Mouse (Mus musculus) ES-CJ7 (cell line): Measurements from ENCODE around the gene Nmnat1.
"Not testable (repeated sequence)": the region's sequence is repeated elsewhere in the genome, so short reads cannot be mapped to it uniquely, and the experiment has no call there.

Experiments
- DNase-seq: peaks from one replicate; pipeline ENCODE4 v3.0.0; 2011; ENCODE audit warnings: low read depth, low spot score

Nmnat1 gene

GRCm38 (mm10) chr4:149444964-149445701 is 39.9 kb downstream of the Nmnat1 start:
- DNase-seq: peak; percentile 92

GRCm38 (mm10) chr4:149444465-149444864 is 40.5 kb downstream of the Nmnat1 start:
- DNase-seq: no peak

GRCm38 (mm10) chr4:149442436-149442835 is 42.6 kb downstream of the Nmnat1 start:
- no peak for DNase-seq

GRCm38 (mm10) chr4:149440576-149440975 is 44.4 kb downstream of the Nmnat1 start:
- no peak for DNase-seq

- DNase-seq: not testable (repeated sequence)
Measured at GRCm38 (mm10) chr4:149431887-149432286, 53.1 kb downstream of the Nmnat1 start.

- no peak for DNase-seq
Measured at GRCm38 (mm10) chr4:149429592-149429991, 55.4 kb downstream of the Nmnat1 start.

- DNase-seq: peak; percentile 99
Measured at GRCm38 (mm10) chr4:149426325-149427199, 58.4 kb downstream of the Nmnat1 start, which contains the start of gene Ube4b. Gene Ube4b, minus strand, starts transcription at chr4:149426749.

GRCm38 (mm10) chr4:149425801-149426292 is 59.2 kb downstream of the Nmnat1 start:
- DNase-seq: peak; percentile 46

- DNase-seq: no peak
Measured at GRCm38 (mm10) chr4:149424755-149425154, 60.2 kb downstream of the Nmnat1 start.

- no peak for DNase-seq
Measured at GRCm38 (mm10) chr4:149417854-149418365, 67.1 kb downstream of the Nmnat1 start.
